Mouse (Mus musculus): Measurements from ENCODE around the gene Pde4a. TPM values are rescaled to one million over a fixed set of nuclear protein-coding genes. Genes with fewer than 3 reads are reported as not detected.

Pde4a gene
- polyA plus RNA-seq, 1 experiment from 2014 or later: 6.2 TPM

DNA sequence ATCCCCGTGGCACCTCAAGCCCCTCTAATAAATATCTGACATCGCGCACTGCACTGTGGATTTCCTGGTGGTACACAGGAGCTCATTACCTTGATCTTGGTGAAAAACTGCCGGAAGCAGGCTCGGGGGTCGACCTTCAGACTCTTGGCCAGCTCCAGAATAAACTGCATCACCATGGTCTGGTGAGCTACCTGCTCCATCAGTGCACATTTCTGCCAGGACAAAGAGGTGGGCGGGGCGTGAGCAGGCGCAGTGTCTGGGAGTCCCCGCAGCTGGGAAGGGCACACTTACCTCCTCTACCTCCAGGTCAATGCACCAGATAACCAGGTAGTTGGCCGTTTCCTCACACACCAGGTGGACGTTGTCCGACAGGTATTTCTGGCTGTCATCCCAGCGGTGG, 23.6 kb upstream of the Pde4a start:
- H3K36me3 ChIP-seq (ENCODE audit: control insufficient read depth, insufficient read depth, low read length): peaks cover 91% of the 10 kb centered on the region
- H3K27me3 ChIP-seq (replicated peaks; ENCODE audit: control insufficient read depth, insufficient read depth, low read length): no peaks in the 10 kb centered on the region
- ATAC-seq (ENCODE audit: low read depth): no peak
- no peak overlapping the region for H3K4me3 ChIP-seq (ENCODE audit: low read depth, low read length)
- no peaks in the 10 kb centered on the region for H3K9me3 ChIP-seq (ENCODE audit: control insufficient read depth, low read length)
- no peak overlapping the region for H3K27ac ChIP-seq (replicated peaks; ENCODE audit: low read depth, low read length)
- no peaks in the 10 kb centered on the region for H3K4me1 ChIP-seq (ENCODE audit: control insufficient read depth, insufficient read depth, low read length)
- no peak overlapping the region for H3K9ac ChIP-seq (ENCODE audit: low read depth, low read length)
- 93% methylated on average over 14 of the region's 14 CpGs for WGBS
- no peak overlapping the region for H3K4me2 ChIP-seq (ENCODE audit: low read depth, low read length)
- no peak for DNase-seq (ENCODE audit: low spot score)

DNA sequence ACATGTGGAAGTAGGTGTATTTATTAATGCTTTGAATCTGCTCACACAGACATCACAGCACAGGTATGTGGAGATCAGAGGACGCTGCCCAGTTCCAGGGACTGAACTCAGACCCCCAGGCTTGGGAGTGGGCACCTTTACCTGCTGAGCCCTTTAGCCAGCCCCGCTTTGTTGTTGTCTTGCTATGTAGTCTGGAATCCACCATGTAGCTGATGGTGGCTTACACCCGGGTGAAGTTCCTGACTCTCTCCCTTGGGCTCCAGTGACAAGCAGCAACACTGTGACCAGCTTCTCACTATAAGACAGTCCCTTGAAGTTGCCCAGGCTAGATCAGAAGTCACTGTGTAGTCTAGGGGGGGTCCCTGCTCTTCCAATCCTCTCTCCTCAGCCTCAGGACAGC, 21.2 kb upstream of the Pde4a start:
- Histone ChIP-seq H3K4me1 (ENCODE audit: control insufficient read depth, insufficient read depth, low read length) (peaks cover 16% of the 10 kb centered on the region), H3K36me3 (ENCODE audit: control insufficient read depth, insufficient read depth, low read length) (peaks cover 70% of the 10 kb centered on the region), H3K9ac (ENCODE audit: low read depth, low read length) (no peak overlapping the region), H3K9me3 (ENCODE audit: control insufficient read depth, low read length) (no peaks in the 10 kb centered on the region), H3K4me2 (ENCODE audit: low read depth, low read length) (no peak overlapping the region), H3K4me3 (ENCODE audit: low read depth, low read length) (no peak overlapping the region), H3K27ac (replicated peaks; ENCODE audit: low read depth, low read length) (no peak overlapping the region), H3K27me3 (replicated peaks; ENCODE audit: control insufficient read depth, insufficient read depth, low read length) (no peaks in the 10 kb centered on the region)
- no peak for ATAC-seq (ENCODE audit: low read depth)
- WGBS: 96% methylated on average over 3 of the region's 3 CpGs
- no peak for DNase-seq (ENCODE audit: low spot score)

DNA sequence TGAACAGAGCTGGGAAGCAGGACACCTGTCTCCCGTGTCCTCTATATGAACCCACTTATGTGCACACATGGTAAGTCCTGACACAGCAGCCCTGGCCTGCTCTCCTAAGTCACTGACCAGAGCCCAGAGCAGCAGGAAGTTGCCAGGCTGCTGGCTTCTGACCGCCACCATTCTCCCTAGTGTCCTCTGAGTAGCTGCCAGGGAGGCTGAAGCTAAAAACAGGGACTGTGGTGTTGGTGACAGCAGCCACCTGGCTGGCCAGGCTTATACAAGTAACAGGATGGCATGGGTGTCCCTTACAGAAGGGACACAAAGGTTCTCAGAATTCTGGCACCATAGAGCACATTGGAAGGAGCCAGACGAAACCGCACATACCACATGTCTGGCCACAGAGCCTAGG, 20.1 kb upstream of the Pde4a start:
- H3K4me3 ChIP-seq (ENCODE audit: low read depth, low read length): no peak overlapping the region
- DNase-seq (ENCODE audit: low spot score) (no peak), ATAC-seq (ENCODE audit: low read depth) (no peak)
- H3K27ac ChIP-seq (replicated peaks; ENCODE audit: low read depth, low read length): no peak overlapping the region; the same call in 1 of the 2 replicates
- no peaks in the 10 kb centered on the region for H3K9me3 ChIP-seq (ENCODE audit: control insufficient read depth, low read length)
- no peak overlapping the region for H3K4me2 ChIP-seq (ENCODE audit: low read depth, low read length)
- peaks cover 16% of the 10 kb centered on the region for H3K4me1 ChIP-seq (ENCODE audit: control insufficient read depth, insufficient read depth, low read length)
- H3K27me3 ChIP-seq (replicated peaks; ENCODE audit: control insufficient read depth, insufficient read depth, low read length): no peaks in the 10 kb centered on the region
- H3K36me3 ChIP-seq (ENCODE audit: control insufficient read depth, insufficient read depth, low read length): peaks cover 60% of the 10 kb centered on the region
- 0 out of 2 replicates have a peak overlapping the region, but pooled peaks have one; percentile 14 for H3K9ac ChIP-seq (ENCODE audit: low read depth, low read length)
- WGBS: 92% methylated on average over 4 of the region's 4 CpGs

DNA sequence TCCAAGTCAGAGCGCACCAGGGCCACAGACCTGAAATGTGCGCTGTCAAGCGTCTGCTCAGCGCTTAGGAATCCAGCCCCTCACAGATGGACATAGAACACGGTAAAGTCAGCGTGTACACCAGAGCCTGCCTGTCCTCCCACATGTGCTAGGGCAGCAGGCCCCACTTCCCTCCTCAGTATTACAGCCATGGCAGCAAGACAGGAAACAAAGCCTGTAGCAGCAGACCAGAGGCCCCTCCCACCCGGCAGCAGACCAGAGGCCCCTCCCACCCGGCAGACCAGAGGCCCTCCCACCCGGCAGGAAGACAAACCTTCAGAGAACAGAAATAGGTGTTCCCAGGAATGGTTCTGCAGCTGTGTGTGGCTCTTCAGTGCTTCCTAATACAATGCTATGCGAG, 18.8 kb upstream of the Pde4a start:
- H3K4me3 ChIP-seq (ENCODE audit: low read depth, low read length): 0 out of 2 replicates have a peak overlapping the region, but pooled peaks have one; percentile 7
- DNase-seq (ENCODE audit: low spot score) (peak; percentile 52), ATAC-seq (ENCODE audit: low read depth) (no peak)
- H3K27me3 ChIP-seq (replicated peaks; ENCODE audit: control insufficient read depth, insufficient read depth, low read length): no peaks in the 10 kb centered on the region
- 42% methylated on average over 10 of the region's 10 CpGs for WGBS
- H3K36me3 ChIP-seq (ENCODE audit: control insufficient read depth, insufficient read depth, low read length): peaks cover 47% of the 10 kb centered on the region
- H3K4me1 ChIP-seq (ENCODE audit: control insufficient read depth, insufficient read depth, low read length): peaks cover 16% of the 10 kb centered on the region
- peak overlapping the region; percentile 18 for H3K4me2 ChIP-seq (ENCODE audit: low read depth, low read length)
- no peaks in the 10 kb centered on the region for H3K9me3 ChIP-seq (ENCODE audit: control insufficient read depth, low read length)
- H3K27ac ChIP-seq (replicated peaks; ENCODE audit: low read depth, low read length): no peak overlapping the region
- H3K9ac ChIP-seq (ENCODE audit: low read depth, low read length): peak overlapping the region; percentile 23; the same call in 1 of the 2 replicates

DNA sequence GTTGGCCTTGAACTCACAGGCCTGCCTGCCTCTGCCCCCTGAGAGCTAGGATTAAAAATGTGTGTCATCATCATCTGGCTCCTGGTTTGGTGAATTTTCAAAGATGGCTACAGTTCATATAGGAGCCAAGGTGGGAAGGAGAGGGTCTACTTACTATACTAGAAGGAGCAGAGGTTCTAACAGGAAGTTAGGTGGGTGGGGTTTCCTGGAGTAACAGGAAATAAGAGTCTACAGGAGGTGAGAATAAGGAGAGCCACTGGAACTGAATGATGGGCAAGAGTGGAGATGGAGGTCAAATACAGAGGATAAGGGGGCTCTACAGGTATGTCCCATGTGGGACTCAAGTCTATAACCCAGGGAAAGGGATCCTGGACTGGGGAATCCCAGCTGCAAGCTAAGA, 17.1 kb upstream of the Pde4a start:
- Histone ChIP-seq H3K36me3 (ENCODE audit: control insufficient read depth, insufficient read depth, low read length) (peaks cover 30% of the 10 kb centered on the region), H3K4me1 (ENCODE audit: control insufficient read depth, insufficient read depth, low read length) (peaks cover 20% of the 10 kb centered on the region), H3K4me3 (ENCODE audit: low read depth, low read length) (peak overlapping the region; percentile 78), H3K9me3 (ENCODE audit: control insufficient read depth, low read length) (no peaks in the 10 kb centered on the region), H3K4me2 (ENCODE audit: low read depth, low read length) (peak overlapping the region; percentile 87), H3K27ac (replicated peaks; ENCODE audit: low read depth, low read length) (no peak overlapping the region), H3K9ac (ENCODE audit: low read depth, low read length) (peak overlapping the region; percentile 88), H3K27me3 (replicated peaks; ENCODE audit: control insufficient read depth, insufficient read depth, low read length) (no peaks in the 10 kb centered on the region)
- DNase-seq (ENCODE audit: low spot score) (no peak), ATAC-seq (ENCODE audit: low read depth) (no peak)

DNA sequence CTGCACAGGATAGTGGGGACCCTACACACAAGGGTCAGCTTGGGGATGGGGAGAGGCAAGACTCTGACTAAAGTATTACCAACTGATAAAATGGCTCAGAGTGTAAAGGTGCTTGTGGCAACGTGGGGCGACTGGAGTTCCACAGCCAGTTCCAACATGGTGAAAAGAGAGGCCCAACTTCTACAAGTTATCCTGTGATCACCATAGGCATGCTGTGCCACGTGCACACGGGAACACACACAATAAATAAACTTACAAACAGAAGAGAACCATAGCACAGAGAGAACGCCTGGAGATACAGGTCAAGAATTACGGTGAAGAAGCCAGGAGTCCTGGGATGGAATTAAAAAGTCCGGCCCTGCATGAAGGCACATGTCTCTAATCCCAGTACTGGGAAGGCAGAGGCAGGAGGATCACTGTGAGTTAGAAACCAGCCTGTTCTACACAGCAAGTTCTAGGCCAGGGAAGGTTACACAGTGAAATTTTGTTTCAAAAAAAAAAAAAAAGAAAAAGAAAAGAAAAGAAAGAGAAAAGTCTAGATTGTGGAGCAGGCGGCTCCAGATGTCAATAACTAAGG, 16.3 kb upstream of the Pde4a start:
- WGBS: 9% methylated on average over 8 of the region's 8 CpGs
- DNase-seq (ENCODE audit: low spot score) (no peak), ATAC-seq (ENCODE audit: low read depth) (no peak)
- Histone ChIP-seq H3K9me3 (ENCODE audit: control insufficient read depth, low read length) (no peaks in the 10 kb centered on the region), H3K4me3 (ENCODE audit: low read depth, low read length) (peak overlapping the region; percentile 78), H3K4me1 (ENCODE audit: control insufficient read depth, insufficient read depth, low read length) (peaks cover 27% of the 10 kb centered on the region), H3K36me3 (ENCODE audit: control insufficient read depth, insufficient read depth, low read length) (peaks cover 22% of the 10 kb centered on the region), H3K4me2 (ENCODE audit: low read depth, low read length) (peak overlapping the region; percentile 87), H3K27me3 (replicated peaks; ENCODE audit: control insufficient read depth, insufficient read depth, low read length) (no peaks in the 10 kb centered on the region), H3K9ac (ENCODE audit: low read depth, low read length) (peak overlapping the region; percentile 88), H3K27ac (replicated peaks; ENCODE audit: low read depth, low read length) (peak overlapping the region; percentile 79)

DNA sequence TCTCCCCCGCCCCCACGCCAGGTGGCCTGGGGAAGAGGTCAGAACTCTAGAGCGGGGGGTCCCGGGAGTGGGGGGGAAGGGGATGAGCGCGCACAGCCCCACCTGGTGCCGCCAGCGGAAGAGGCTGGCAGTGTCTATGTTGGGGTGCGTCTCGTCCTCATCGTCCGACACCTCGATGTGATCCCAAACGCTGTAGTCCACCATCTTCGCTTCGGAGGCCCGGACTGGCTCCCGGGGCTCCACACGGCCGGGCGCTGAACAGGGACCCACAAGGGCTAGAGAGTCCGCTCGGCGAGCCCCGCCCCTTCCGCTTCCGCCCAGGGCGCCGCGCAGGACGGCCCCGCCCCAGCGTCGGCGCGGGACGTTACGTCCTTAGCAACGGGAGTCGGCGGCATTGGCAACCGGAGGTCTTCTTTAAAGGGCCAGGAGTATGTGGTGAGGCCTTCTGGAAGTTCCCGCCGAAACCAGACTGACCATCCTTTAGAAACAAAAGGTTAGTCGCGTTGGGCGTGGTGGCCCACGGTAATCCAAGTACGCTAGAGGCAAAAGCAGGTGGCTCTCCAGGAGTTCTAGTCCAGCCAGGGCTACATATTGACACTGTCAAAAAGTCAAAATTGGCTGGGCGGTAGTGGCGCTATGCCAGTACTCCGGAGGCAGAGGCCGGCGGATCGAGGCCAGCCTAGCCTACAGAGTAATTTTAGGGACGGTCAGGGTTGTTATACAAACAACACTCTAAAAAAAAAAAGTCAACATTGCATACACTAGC, 15.7 kb upstream of the Pde4a start, which contains the start of gene Cdc37:
Cdc37 (minus strand) TSS at position 329 of the 766 bp plus-strand sequence.
- Histone ChIP-seq H3K9ac (ENCODE audit: low read depth, low read length) (peak within 1 kb of the TSS; percentile 88), H3K4me1 (ENCODE audit: control insufficient read depth, insufficient read depth, low read length) (peaks cover 30% of the 10 kb centered on the region), H3K4me3 (ENCODE audit: low read depth, low read length) (peak within 1 kb of the TSS; percentile 78), H3K36me3 (ENCODE audit: control insufficient read depth, insufficient read depth, low read length) (peaks cover 16% of the 10 kb centered on the region), H3K27ac (replicated peaks; ENCODE audit: low read depth, low read length) (peak within 1 kb of the TSS; percentile 79), H3K4me2 (ENCODE audit: low read depth, low read length) (peak within 1 kb of the TSS; percentile 87), H3K27me3 (replicated peaks; ENCODE audit: control insufficient read depth, insufficient read depth, low read length) (no peaks in the 10 kb centered on the region), H3K9me3 (ENCODE audit: control insufficient read depth, low read length) (no peaks in the 10 kb centered on the region)
- peak; percentile 96 for ATAC-seq (ENCODE audit: low read depth)
- DNase-seq (ENCODE audit: low spot score): peak; percentile 96
- 5% methylated on average over 43 of the region's 56 CpGs for WGBS

DNA sequence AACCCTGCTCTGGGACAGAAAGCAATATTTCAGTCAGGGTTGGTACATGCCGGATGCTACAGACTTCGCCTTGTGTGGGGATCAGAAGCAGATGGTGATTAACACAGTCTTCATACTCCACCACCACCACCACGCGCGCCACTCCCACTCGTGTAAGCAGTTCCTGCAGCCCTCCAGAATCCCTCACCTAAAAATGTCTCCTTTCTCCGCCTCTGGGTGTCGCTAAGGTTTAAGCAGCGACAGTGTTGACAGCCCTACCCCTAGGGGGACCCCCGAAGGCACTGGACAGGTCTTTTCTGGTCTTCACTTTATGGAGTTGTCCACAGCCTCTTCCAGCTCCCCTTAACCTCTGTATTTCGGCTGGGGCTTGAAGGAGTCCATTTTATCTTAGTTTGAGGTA, 12.8 kb upstream of the Pde4a start:
- 1% methylated on average over 11 of the region's 11 CpGs for WGBS
- Histone ChIP-seq H3K27ac (replicated peaks; ENCODE audit: low read depth, low read length) (peak overlapping the region; percentile 72; the same call in 1 of the 2 replicates), H3K9me3 (ENCODE audit: control insufficient read depth, low read length) (no peaks in the 10 kb centered on the region), H3K4me3 (ENCODE audit: low read depth, low read length) (peak overlapping the region; percentile 38), H3K4me1 (ENCODE audit: control insufficient read depth, insufficient read depth, low read length) (peaks cover 28% of the 10 kb centered on the region), H3K9ac (ENCODE audit: low read depth, low read length) (peak overlapping the region; percentile 59), H3K4me2 (ENCODE audit: low read depth, low read length) (peak overlapping the region; percentile 74), H3K36me3 (ENCODE audit: control insufficient read depth, insufficient read depth, low read length) (no peaks in the 10 kb centered on the region), H3K27me3 (replicated peaks; ENCODE audit: control insufficient read depth, insufficient read depth, low read length) (no peaks in the 10 kb centered on the region)
- DNase-seq (ENCODE audit: low spot score): peak; percentile 81
- ATAC-seq (ENCODE audit: low read depth): 0 out of 2 replicates have a peak, but pooled peaks have one; percentile 7

All from embryonic facial prominence, embryonic 14.5 days (tissue).